Mouse (Mus musculus) liver, embryonic 11.5 days (tissue): ENCODE measurements around the gene Mapk3. TPM values are rescaled to one million over a fixed set of nuclear protein-coding genes. Genes with fewer than 3 reads are reported as not detected.

Source experiments
- ATAC-seq: fragments of 200-750 bp; cut with Nextera tagmentation; replicated peaks from 2 replicates; pipeline ENCODE4 v1.8.0; 2017; ENCODE audit warnings: moderate number of reproducible peaks, mild to moderate bottlenecking, moderate TSS enrichment, moderate library complexity; ENCODE audit not compliant: low FRiP score
- DNase-seq: peaks from one replicate; pipeline ENCODE4 v3.0.0-alpha.2; 2017; ENCODE audit warnings: low spot score
- H3K27ac ChIP-seq: fragments of 300-500 bp; sonication (generic); 2 replicates; pipeline ENCODE4 v1.5.1; 2014; ENCODE audit warnings: mild to moderate bottlenecking, low read depth, low read length, control low read depth
- H3K27me3 ChIP-seq: fragments of 300-500 bp; sonication (generic); replicated peaks from 2 replicates; pipeline ENCODE4 v1.6.1; 2014; ENCODE audit warnings: low read length, mixed read lengths; ENCODE audit not compliant: control insufficient read depth, insufficient read depth
- H3K36me3 ChIP-seq: fragments of 300-500 bp; sonication (generic); 2 replicates; pipeline ENCODE4 v1.6.1; 2014; ENCODE audit warnings: mild to moderate bottlenecking, low read length, moderate library complexity, mixed read lengths; ENCODE audit not compliant: control insufficient read depth, insufficient read depth
- H3K4me1 ChIP-seq: fragments of 300-500 bp; sonication (generic); replicated peaks from 2 replicates; pipeline ENCODE4 v1.6.1; 2014; ENCODE audit warnings: low read length, mixed read lengths; ENCODE audit not compliant: control insufficient read depth, insufficient read depth
- H3K4me2 ChIP-seq: fragments of 300-500 bp; sonication (generic); 2 replicates; pipeline ENCODE4 v1.6.1; 2014; ENCODE audit warnings: mild to moderate bottlenecking, control low read depth, moderate library complexity
- H3K4me3 ChIP-seq: fragments of 300-500 bp; sonication (generic); 2 replicates; pipeline ENCODE4 v1.5.1; 2014; ENCODE audit warnings: low read depth, low read length, control low read depth
- H3K9ac ChIP-seq: fragments of 300-500 bp; sonication (generic); 2 replicates; pipeline ENCODE4 v1.6.1; 2014; ENCODE audit warnings: low read depth, low read length, control low read depth
- H3K9me3 ChIP-seq: fragments of 300-500 bp; sonication (generic); 2 replicates; pipeline ENCODE4 v1.6.1; 2016; ENCODE audit warnings: low read length, inconsistent platforms, mixed read lengths; ENCODE audit not compliant: control insufficient read depth
- WGBS: fragments of 180-500 bp; shearing (Covaris S2); extraction: QIAGEN DNeasy Blood & Tissue Kit; methylation state at CpG from one replicate; pipeline ENCODE4 v1.1.7; 2014; 5-methylcytosine and 5-hydroxymethylcytosine counted together
- polyA plus RNA-seq: library from polyadenylated mRNA; unstranded; fragments of >200 nt; fragmentation: Nextera tagmentation; extraction: Ambion mirVana; gene quantifications from 2 replicates; pipeline ENCODE4 v1.2.1, GENCODE M21; 2014

The Mapk3 gene
- polyA plus RNA-seq, 1 experiment from 2014 or later, result 39.3 TPM

GRCm38 (mm10) chr7:126793456-126794270 lies 34.3 kb downstream of the Mapk3 start:
- Histone ChIP-seq H3K4me2 (peak overlapping the region; percentile 73; the same call in 1 of the 2 replicates), H3K4me3 (no peak overlapping the region), H3K9me3 (no peaks in the 10 kb centered on the region), H3K36me3 (peaks cover 44% of the 10 kb centered on the region), H3K4me1 (peaks cover 55% of the 10 kb centered on the region), H3K27ac (peak overlapping the region; percentile 96), H3K27me3 (no peaks in the 10 kb centered on the region), H3K9ac (0 out of 2 replicates have a peak overlapping the region, but pooled peaks have one; percentile 34)
- no peak for ATAC-seq
- no peak for DNase-seq
- WGBS, result 78% methylated on average over 4 of the region's 4 CpGs

GRCm38 (mm10) chr7:126794271-126794605 lies 34.8 kb downstream of the Mapk3 start:
- 54% methylated on average over 4 of the region's 4 CpGs for WGBS
- Histone ChIP-seq H3K4me1 (peaks cover 55% of the 10 kb centered on the region), H3K27me3 (no peaks in the 10 kb centered on the region), H3K9ac (0 out of 2 replicates have a peak overlapping the region, but pooled peaks have one; percentile 34), H3K36me3 (peaks cover 41% of the 10 kb centered on the region), H3K4me2 (0 out of 2 replicates have a peak overlapping the region, but pooled peaks have one; percentile 21), H3K4me3 (no peak overlapping the region), H3K27ac (peak overlapping the region; percentile 38; the same call in 1 of the 2 replicates), H3K9me3 (no peaks in the 10 kb centered on the region)
- ATAC-seq, result no peak
- no peak for DNase-seq

GRCm38 (mm10) chr7:126795387-126796317 lies 36.3 kb downstream of the Mapk3 start:
- Histone ChIP-seq H3K36me3 (peaks cover 30% of the 10 kb centered on the region), H3K27ac (peak overlapping the region; percentile 98), H3K4me1 (peaks cover 53% of the 10 kb centered on the region), H3K4me3 (peak overlapping the region; percentile 97), H3K27me3 (no peaks in the 10 kb centered on the region), H3K4me2 (peak overlapping the region; percentile 82), H3K9ac (no peak overlapping the region), H3K9me3 (no peaks in the 10 kb centered on the region)
- DNase-seq (no peak), ATAC-seq (no peak)
- WGBS, result 88% methylated on average over 16 of the region's 16 CpGs

GRCm38 (mm10) chr7:126796350-126796932 lies 37.0 kb downstream of the Mapk3 start:
- no peak for DNase-seq
- Histone ChIP-seq H3K27me3 (no peaks in the 10 kb centered on the region), H3K4me1 (peaks cover 51% of the 10 kb centered on the region), H3K4me2 (peak overlapping the region; percentile 82), H3K4me3 (peak overlapping the region; percentile 97), H3K9ac (peak overlapping the region; percentile 97; the same call in 1 of the 2 replicates), H3K9me3 (no peaks in the 10 kb centered on the region), H3K36me3 (peaks cover 30% of the 10 kb centered on the region), H3K27ac (peak overlapping the region; percentile 98)
- WGBS, result 79% methylated on average over 8 of the region's 8 CpGs
- ATAC-seq, result no peak

- 21% methylated on average over 21 of the region's 21 CpGs for WGBS
- no peaks in the 10 kb centered on the region for H3K27me3 ChIP-seq
- peaks cover 30% of the 10 kb centered on the region for H3K36me3 ChIP-seq
- peak within 1 kb of the TSS; percentile 97 for H3K9ac ChIP-seq
- H3K4me2 ChIP-seq, result peak within 1 kb of the TSS; percentile 82
- peaks cover 50% of the 10 kb centered on the region for H3K4me1 ChIP-seq
- no peak for ATAC-seq
- H3K4me3 ChIP-seq, result peak within 1 kb of the TSS; percentile 97
- H3K27ac ChIP-seq, result peak within 1 kb of the TSS; percentile 98
- no peaks in the 10 kb centered on the region for H3K9me3 ChIP-seq
- DNase-seq, result no peak
Observed at GRCm38 (mm10) chr7:126797411-126798126, 38.2 kb downstream of the Mapk3 start, which contains the start of gene Fam57b. Gene Fam57b (plus strand): TSS chr7:126797668.

GRCm38 (mm10) chr7:126798127-126799049 lies 39.0 kb downstream of the Mapk3 start:
- Histone ChIP-seq H3K4me1 (peaks cover 50% of the 10 kb centered on the region), H3K4me3 (peak overlapping the region; percentile 97), H3K9ac (peak overlapping the region; percentile 97), H3K36me3 (peaks cover 30% of the 10 kb centered on the region), H3K4me2 (peak overlapping the region; percentile 82), H3K27ac (peak overlapping the region; percentile 98), H3K27me3 (no peaks in the 10 kb centered on the region), H3K9me3 (no peaks in the 10 kb centered on the region)
- ATAC-seq (no peak), DNase-seq (no peak)
- 0% methylated on average over 40 of the region's 40 CpGs for WGBS

- Histone ChIP-seq H3K27me3 (no peaks in the 10 kb centered on the region), H3K36me3 (peaks cover 30% of the 10 kb centered on the region), H3K9ac (peak overlapping the region; percentile 97), H3K4me1 (peaks cover 49% of the 10 kb centered on the region), H3K9me3 (no peaks in the 10 kb centered on the region), H3K4me2 (peak overlapping the region; percentile 82), H3K27ac (peak overlapping the region; percentile 98), H3K4me3 (peak overlapping the region; percentile 97)
- under 1% methylated on average over 36 of the region's 36 CpGs for WGBS
- ATAC-seq (peak; percentile 93), DNase-seq (peak; percentile 93)
Observed at GRCm38 (mm10) chr7:126799050-126799467, 39.7 kb downstream of the Mapk3 start.
